28 mouse cellular contexts compared by ENCODE assay signal in genomic region chr10:67564509-67564908, GRCm38 (mm10). TPM values are rescaled to one million over a fixed set of nuclear protein-coding genes. Genes with fewer than 3 reads are reported as not detected.
"Had no signal": no experiment of that assay in that cellular context is flagged by ENCODE, and none has a peak within 500 bp of the region (broad histone marks: within the 10 kb centered on the region; RNA-seq: fewer than 3 reads in every experiment).

No protein-coding gene starts in this region.

- H3K36me3 ChIP-seq: embryonic facial prominence, embryonic 10.5 days; embryonic facial prominence, embryonic 12.5 days; embryonic facial prominence, embryonic 13.5 days; embryonic facial prominence, embryonic 15.5 days; forebrain, embryonic 10.5 days; forebrain, embryonic 12.5 days; forebrain, embryonic 15.5 days had no signal

- H3K9ac ChIP-seq: embryonic facial prominence, embryonic 12.5 days; embryonic facial prominence, embryonic 13.5 days; embryonic facial prominence, embryonic 15.5 days; forebrain, embryonic 12.5 days; forebrain, embryonic 13.5 days; forebrain, embryonic 15.5 days; forebrain, postnatal 0 days had no signal

- H3K4me3 ChIP-seq: embryonic facial prominence, embryonic 10.5 days; embryonic facial prominence, embryonic 12.5 days; embryonic facial prominence, embryonic 13.5 days; embryonic facial prominence, embryonic 15.5 days; erythroblast, embryonic 14.5 days; forebrain, embryonic 10.5 days; forebrain, embryonic 12.5 days; forebrain, embryonic 13.5 days; forebrain, embryonic 15.5 days; gastrocnemius, adult 2 months; heart, adult 2 months had no signal

- H3K27ac ChIP-seq: embryonic facial prominence, embryonic 10.5 days; embryonic facial prominence, embryonic 12.5 days; embryonic facial prominence, embryonic 13.5 days; embryonic facial prominence, embryonic 15.5 days; forebrain, embryonic 10.5 days; forebrain, embryonic 12.5 days; forebrain, embryonic 13.5 days; forebrain, embryonic 15.5 days; gastrocnemius, adult 2 months; heart, adult 2 months had no signal

- H3K4me1 ChIP-seq: embryonic facial prominence, embryonic 12.5 days; embryonic facial prominence, embryonic 15.5 days had no signal

- H3K4me2 ChIP-seq: embryonic facial prominence, embryonic 12.5 days; embryonic facial prominence, embryonic 13.5 days; embryonic facial prominence, embryonic 15.5 days; forebrain, embryonic 12.5 days; forebrain, embryonic 13.5 days; forebrain, embryonic 15.5 days had no signal

- H3K27me3 ChIP-seq: embryonic facial prominence, embryonic 12.5 days; embryonic facial prominence, embryonic 13.5 days; embryonic facial prominence, embryonic 15.5 days had no signal

- ATAC-seq: forebrain, embryonic 13.5 days; forebrain, embryonic 14.5 days; forebrain, embryonic 15.5 days; forebrain, embryonic 16.5 days; forebrain, postnatal 0 days had no signal

- H3K9me3 ChIP-seq: embryonic facial prominence, embryonic 10.5 days; embryonic facial prominence, embryonic 12.5 days; embryonic facial prominence, embryonic 13.5 days; embryonic facial prominence, embryonic 15.5 days; forebrain, embryonic 10.5 days; forebrain, embryonic 12.5 days; forebrain, embryonic 13.5 days; forebrain, embryonic 15.5 days had no signal

- DNase-seq: cerebellum, adult 9-10 months; cerebellum, adult 9-11 months; cerebellum, postnatal 10 days; cerebellum, postnatal 14 days; cerebellum, postnatal 25 days; cerebellum, postnatal 36 days; embryo, embryonic 11 days; forebrain, postnatal 0 days; gastrocnemius, adult 2 months; gastrocnemius, postnatal 10 days; gastrocnemius, postnatal 14 days; gastrocnemius, postnatal 25 days; gastrocnemius, postnatal 36 days; heart, adult 11 months; heart, adult 18-20 months; heart, adult 2 months had no signal

RNA-seq across cellular contexts. Expression of gene Egr2, which starts 29.2 kb away (rescaled TPM):
- polyA plus RNA-seq: erythroblast, embryonic 14.5 days; forebrain, embryonic 10.5 days; forebrain, embryonic 11.5 days had no signal
